In the genomic region with DNA sequence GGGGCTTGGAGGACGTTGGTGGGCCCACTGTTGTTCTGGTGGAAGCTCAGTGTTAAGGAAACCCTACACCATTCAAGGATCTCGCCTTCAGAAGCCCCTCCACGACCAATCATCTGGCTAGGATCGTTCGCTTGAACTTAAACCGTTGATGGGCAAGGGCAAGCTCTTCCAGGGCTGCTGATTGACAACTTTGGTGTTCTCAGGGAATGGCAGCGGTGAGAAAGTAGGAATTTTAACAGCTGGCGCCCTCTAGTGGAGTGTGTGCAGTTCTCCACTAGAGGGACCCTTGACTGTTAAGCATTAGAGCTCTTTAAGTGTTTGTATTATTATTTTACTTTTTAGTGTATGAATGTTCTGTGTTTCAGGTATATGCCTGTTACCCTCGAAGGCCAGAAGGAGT, we compare ENCODE assay signal across 9 mouse cellular contexts. TPM values are rescaled to one million over a fixed set of nuclear protein-coding genes. Genes with fewer than 3 reads are reported as not detected.
DNase-seq lines count a peak whose midpoint lies in the region; ATAC-seq lines count a peak whose summit lies in the region.
"Had no signal": no experiment of that assay in that cellular context is flagged by ENCODE, and none has a peak within 500 bp of the region (broad histone marks: within the 10 kb centered on the region; RNA-seq: fewer than 3 reads in every experiment).

No protein-coding gene starts in this region.

- no peak overlapping the region for H3K9ac ChIP-seq in midbrain, embryonic 12.5 days (replicated peaks)

- no peak overlapping the region for H3K4me2 ChIP-seq in midbrain, embryonic 12.5 days (replicated peaks)

- peak; percentile 44 to 84 for DNase-seq in layer of hippocampus, adult 18-20 months (ENCODE audit: low spot score in 2 of 2)
- DNase-seq in layer of hippocampus, adult 9-11 months: no peak
- peak; percentile 44 for DNase-seq in Muller cell, postnatal 12 days (ENCODE audit: inconsistent ontology term)
- DNase-seq in embryo, embryonic 10.5 days (ENCODE audit: low spot score): peak; percentile 91
- DNase-seq in heart, postnatal 36 days: peak; percentile 63 to 72
- DNase-seq in left cerebral cortex, postnatal 25 days (ENCODE audit: low spot score in 2 of 2): peak; percentile 70 to 71
- peak; percentile 72 for DNase-seq in thymus, postnatal 0 days (ENCODE audit: low spot score)

- peaks cover 9% of the 10 kb centered on the region for H3K4me1 ChIP-seq in midbrain, embryonic 12.5 days

- no peak overlapping the region for H3K4me3 ChIP-seq in midbrain, embryonic 12.5 days

- peak overlapping the region; percentile 52; the same call in 1 of the 2 replicates for H3K27ac ChIP-seq in midbrain, embryonic 12.5 days (replicated peaks)

- H3K36me3 ChIP-seq in midbrain, embryonic 12.5 days: no peaks in the 10 kb centered on the region

- no peaks in the 10 kb centered on the region for H3K9me3 ChIP-seq in midbrain, embryonic 12.5 days

- intact Hi-C loops in heart, postnatal 36 days (cut with DNase I): loop anchor here (2.0 to 5.0 kb wide), 4 partner anchors 47 to 401 kb away; partner anchors contain the start of gene Polm
- intact Hi-C loops in left cerebral cortex, postnatal 25 days (cut with DNase I): no loop called here

- ATAC-seq in midbrain, embryonic 12.5 days (ENCODE audit: low FRiP score, low read depth): peak; percentile 41

- 18% methylated on average over 9 of the region's 9 CpGs for WGBS in midbrain, embryonic 12.5 days

- no peaks in the 10 kb centered on the region for H3K27me3 ChIP-seq in midbrain, embryonic 12.5 days

RNA-seq across cellular contexts. Expression of gene Pold2, which starts 8.1 kb away (rescaled TPM):
- total RNA-seq in layer of hippocampus, adult 18-20 months (2021): 10 to 100 TPM; 25.9 to 26.6 TPM
- 10 to 100 TPM; 36.1 to 38.7 TPM for total RNA-seq in heart, postnatal 36 days (2021)
- total RNA-seq in left cerebral cortex, postnatal 25 days (2021): 10 to 100 TPM; 20.1 to 20.2 TPM
- 90.8 and 91.9 TPM in 2 replicates for polyA plus RNA-seq in midbrain, embryonic 12.5 days (2016; fragmentation: Nextera tagmentation; extraction: Ambion mirVana)
- polyA plus RNA-seq in thymus, postnatal 0 days (2015; fragmentation: Nextera tagmentation; extraction: Ambion mirVana): 97.0 and 118 TPM in 2 replicates

RNA-seq across cellular contexts. Expression of gene Myl7, which starts 12.4 kb away (rescaled TPM):
- total RNA-seq in layer of hippocampus, adult 18-20 months (2021): not detected
- total RNA-seq in heart, postnatal 36 days (2021): 100 to 1,000 TPM; 502 to 735 TPM
- not detected for total RNA-seq in left cerebral cortex, postnatal 25 days (2021)
- polyA plus RNA-seq in midbrain, embryonic 12.5 days (2016; fragmentation: Nextera tagmentation; extraction: Ambion mirVana): 1.2 and 1.4 TPM in 2 replicates
- 6.8 and 7.0 TPM in 2 replicates for polyA plus RNA-seq in thymus, postnatal 0 days (2015; fragmentation: Nextera tagmentation; extraction: Ambion mirVana)
- polyA plus RNA-seq: frontal cortex, adult 2 months had no signal

RNA-seq across cellular contexts. Expression of gene Aebp1, which starts 24.4 kb away (rescaled TPM):
- 1 to 10 TPM; 9.1 to 9.2 TPM for total RNA-seq in layer of hippocampus, adult 18-20 months (2021)
- total RNA-seq in heart, postnatal 36 days (2021): 10 to 100 TPM; 17.3 to 27.3 TPM
- total RNA-seq in left cerebral cortex, postnatal 25 days (2021): 10 to 100 TPM; 13.2 to 16.0 TPM
- 33.1 and 51.5 TPM in 2 replicates for polyA plus RNA-seq in midbrain, embryonic 12.5 days (2016; fragmentation: Nextera tagmentation; extraction: Ambion mirVana)
- polyA plus RNA-seq in thymus, postnatal 0 days (2015; fragmentation: Nextera tagmentation; extraction: Ambion mirVana): 4.3 and 4.6 TPM in 2 replicates

RNA-seq across cellular contexts. Expression of gene Polm, which starts 48.4 kb away (rescaled TPM):
- total RNA-seq in layer of hippocampus, adult 18-20 months (2021): 10 to 100 TPM in 1 of 2 experiments, 1 to 10 TPM in 1; 9.6 to 11.0 TPM
- total RNA-seq in heart, postnatal 36 days (2021): 1 to 10 TPM; 2.7 to 3.1 TPM
- 10 to 100 TPM in 1 of 2 experiments, 1 to 10 TPM in 1; 9.7 to 10.9 TPM for total RNA-seq in left cerebral cortex, postnatal 25 days (2021)
- 9.1 and 9.3 TPM in 2 replicates for polyA plus RNA-seq in midbrain, embryonic 12.5 days (2016; fragmentation: Nextera tagmentation; extraction: Ambion mirVana)
- 8.7 and 9.5 TPM in 2 replicates for polyA plus RNA-seq in thymus, postnatal 0 days (2015; fragmentation: Nextera tagmentation; extraction: Ambion mirVana)

Comparison
In these comparisons a context has a peak if more than half of its experiments do, and no peak if none do; other contexts are left out.
1. RNA of gene Myl7, which starts 12.4 kb away (total RNA-seq): 502 to 735 TPM in heart, postnatal 36 days; not detected in left cerebral cortex, postnatal 25 days and not detected in layer of hippocampus, adult 18-20 months; every median in the first group is over 100 times any median in the second.